Mouse (Mus musculus) stomach, postnatal 0 days (tissue): ENCODE measurements around the gene Vars2.

Experiments used
- CTCF ChIP-seq: IDR thresholded peaks from 2 replicates; pipeline ENCODE4 v1.5.1; 2016; ENCODE audit warnings: antibody characterized with exemption, low read depth, mild to moderate bottlenecking, moderate library complexity
- EP300 ChIP-seq: optimal IDR thresholded peaks from 2 replicates; pipeline ENCODE3; 2016; ENCODE audit warnings: antibody characterized with exemption

GRCm38 (mm10) chr17:35671846-35672245 lies 4.5 kb upstream of the Vars2 start:
- TF ChIP-seq CTCF (no peak), EP300 (no peak)
